Mouse (Mus musculus) B cell, adult 67 days (primary cell): ENCODE measurements around the gene Reg3a. TPM values are rescaled to one million over a fixed set of nuclear protein-coding genes. Genes with fewer than 3 reads are reported as not detected.

Experiments
- total RNA-seq, 2 experiments: library from RNA; stranded (reverse); gene quantifications; 4 replicates each; pipeline ENCODE4 v1.2.4; 2023

Reg3a gene
- not detected for total RNA-seq

GRCm38 (mm10) chr6:78380409-78380808 is at the start of gene Reg3a:
Reg3a (plus strand) TSS chr6:78380709.

GRCm38 (mm10) chr6:78370357-78370756 is 10.2 kb upstream of the Reg3a start, which contains the start of gene Reg3b:
Reg3b (plus strand) TSS chr6:78370657.

GRCm38 (mm10) chr6:78378765-78379164 is 1.7 kb upstream of the Reg3a start, which contains the start of gene Reg3d:
Reg3d (minus strand) TSS chr6:78378865.

GRCm38 (mm10) chr6:78395323-78395722 is 14.8 kb downstream of the Reg3a start, which contains the start of gene Reg2:
Reg2 (plus strand) TSS chr6:78395623.

GRCm38 (mm10) chr6:78422411-78422810 is 41.9 kb downstream of the Reg3a start, which contains the start of gene Reg1:
Reg1 (plus strand) TSS chr6:78422711.

Other genes with a start within 250 kb of the Reg3a start
- gene Reg3b, start 10.1 kb upstream of the Reg3a start, total RNA-seq, result not detected
- not detected for gene Reg3d, start 1.8 kb upstream of the Reg3a start, total RNA-seq
- not detected for gene Reg2, start 14.9 kb downstream of the Reg3a start, total RNA-seq
- not detected for gene Reg1, start 42.0 kb downstream of the Reg3a start, total RNA-seq
- not detected for gene Reg3g, start 88.2 kb downstream of the Reg3a start, total RNA-seq